ENCODE assay signal across 8 mouse cellular contexts in the genomic region with DNA sequence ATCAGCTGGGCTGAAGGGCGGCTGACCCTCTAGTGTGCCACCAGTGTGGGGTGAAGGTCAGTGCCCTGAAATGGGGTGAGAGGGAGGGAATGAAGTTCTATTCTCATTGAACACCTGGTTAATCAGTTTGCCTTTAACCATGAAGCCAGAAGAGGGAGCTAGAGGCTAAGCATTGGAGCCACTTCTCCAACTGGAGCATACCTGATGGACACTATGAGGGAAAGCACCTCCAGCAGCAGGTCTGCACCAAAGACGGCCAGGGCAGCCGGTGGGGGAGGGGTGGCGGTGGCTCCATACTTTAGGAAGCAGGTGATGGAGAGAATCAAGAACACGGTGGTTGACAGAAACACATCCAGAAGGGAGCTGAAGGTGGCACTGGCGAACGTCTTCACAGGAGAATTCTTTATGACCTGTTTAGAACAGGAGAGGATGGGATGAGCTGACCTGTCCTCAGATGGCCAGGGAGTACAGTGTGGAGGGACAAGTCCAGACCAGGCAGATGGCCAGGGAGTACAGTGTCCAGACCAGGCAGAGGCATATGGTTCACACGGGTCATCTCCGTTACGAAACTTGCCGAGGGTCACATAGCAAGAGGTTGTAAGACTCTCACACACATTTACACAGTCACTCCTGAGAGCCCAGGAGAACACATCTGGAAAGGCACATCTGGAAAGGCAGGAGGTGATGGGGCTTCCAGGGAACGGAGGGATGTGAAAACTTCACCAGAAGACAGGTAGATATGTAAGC.
A peak's percentile ranks its signal among the peaks of the same experiment; 100 is the strongest.
DNase-seq lines count a peak whose midpoint lies in the region; ATAC-seq and TF ChIP-seq lines count a peak whose summit lies in the region.

No protein-coding gene starts in this region.

- H3K9ac ChIP-seq in hindbrain, embryonic 14.5 days: no peak overlapping the region
- no peak overlapping the region for H3K9ac ChIP-seq in hindbrain, embryonic 13.5 days
- no peak overlapping the region for H3K9ac ChIP-seq in CH12.LX (ENCODE audit: insufficient read depth, low read depth)
- no peak overlapping the region for H3K9ac ChIP-seq in intestine, embryonic 14.5 days (ENCODE audit: low read length)

- no peak for TF ChIP-seq EP300 in CH12.LX (IDR thresholded peaks at IDR 0.05; ENCODE audit: low read length)

- intact Hi-C loops in left cerebral cortex, postnatal 36 days (cut with DNase I): no loop called here

- in situ Hi-C loops in CH12.LX (cut with MboI; ENCODE audit: low pct_ligation_motif_present, low pct_unique_long_range_greater_than_20kb, low sequenced_read_pairs): no loop called here

- WGBS in hindbrain, embryonic 14.5 days: 74% methylated on average over 12 of the region's 12 CpGs
- 70% methylated on average over 12 of the region's 12 CpGs for WGBS in hindbrain, embryonic 13.5 days
- WGBS in cerebellum, adult 2 months: 68% methylated on average over 12 of the region's 12 CpGs
- WGBS in intestine, embryonic 14.5 days: 65% methylated on average over 12 of the region's 12 CpGs

- no peak overlapping the region for H3K4me2 ChIP-seq in hindbrain, embryonic 14.5 days (replicated peaks)
- H3K4me2 ChIP-seq in hindbrain, embryonic 13.5 days: no peak overlapping the region
- no peak overlapping the region for H3K4me2 ChIP-seq in CH12.LX (ENCODE audit: insufficient read depth, low read depth, poor library complexity, severe bottlenecking)
- H3K4me2 ChIP-seq in intestine, embryonic 14.5 days (ENCODE audit: low read length): no peak overlapping the region

- H3K79me2 ChIP-seq in CH12.LX (replicated peaks; ENCODE audit: control insufficient read depth, extremely low read depth, insufficient read depth, poor library complexity, severe bottlenecking): no peaks in the 10 kb centered on the region

- no peaks in the 10 kb centered on the region for H3K4me1 ChIP-seq in hindbrain, embryonic 14.5 days (replicated peaks; ENCODE audit: control insufficient read depth, insufficient read depth, low read length)
- H3K4me1 ChIP-seq in hindbrain, embryonic 13.5 days (replicated peaks): no peaks in the 10 kb centered on the region
- peaks cover 0 to 7% of the 10 kb centered on the region in 2 experiments; a peak in 2 of 4 replicates for H3K4me1 ChIP-seq in CH12.LX (ENCODE audit: control insufficient read depth in 1 of 2, insufficient read depth in 2 of 2)
- H3K4me1 ChIP-seq in cerebellum, adult 2 months (ENCODE audit: control insufficient read depth, insufficient read depth, low read length): no peaks in the 10 kb centered on the region
- no peaks in the 10 kb centered on the region for H3K4me1 ChIP-seq in intestine, embryonic 14.5 days (replicated peaks; ENCODE audit: control insufficient read depth, insufficient read depth, low read length)

- no peaks in the 10 kb centered on the region for H3K9me3 ChIP-seq in hindbrain, embryonic 14.5 days (ENCODE audit: control insufficient read depth, low read length)
- H3K9me3 ChIP-seq in hindbrain, embryonic 13.5 days: no peaks in the 10 kb centered on the region
- H3K9me3 ChIP-seq in CH12.LX (replicated peaks; ENCODE audit: low read length): no peaks in the 10 kb centered on the region
- H3K9me3 ChIP-seq in intestine, embryonic 14.5 days (ENCODE audit: control insufficient read depth, low read length): no peaks in the 10 kb centered on the region

- H3K27me3 ChIP-seq in hindbrain, embryonic 14.5 days (ENCODE audit: control insufficient read depth, insufficient read depth, low read length): no peaks in the 10 kb centered on the region
- H3K27me3 ChIP-seq in hindbrain, embryonic 13.5 days: no peaks in the 10 kb centered on the region
- H3K27me3 ChIP-seq in CH12.LX (replicated peaks): no peaks in the 10 kb centered on the region
- H3K27me3 ChIP-seq in cerebellum, adult 2 months (ENCODE audit: control insufficient read depth, insufficient read depth, low read length): no peaks in the 10 kb centered on the region
- H3K27me3 ChIP-seq in intestine, embryonic 14.5 days (replicated peaks; ENCODE audit: control insufficient read depth, insufficient read depth, low read length): no peaks in the 10 kb centered on the region

- TF ChIP-seq RAD21 in CH12.LX (IDR thresholded peaks at IDR 0.05; ENCODE audit: low read depth, low read length): peak; percentile 87

- peak; percentile 26 to 83; a peak in 3 of 4 replicates for TF ChIP-seq CTCF in CH12.LX (conservative IDR thresholded peaks at IDR 0.05 in 1 of 2, IDR thresholded peaks at IDR 0.05 in 1 of 2; ENCODE audit: low read depth in 2 of 2, low read length in 2 of 2)
- peak; percentile 60; the same call in 1 of the 2 replicates for TF ChIP-seq CTCF in cerebellum, adult 2 months (IDR thresholded peaks at IDR 0.05; ENCODE audit: borderline replicate concordance, insufficient read depth, low read depth, low read length)

- TF ChIP-seq POLR2A in CH12.LX (IDR thresholded peaks at IDR 0.05; ENCODE audit: low read depth, low read length): no peak
- TF ChIP-seq POLR2A in cerebellum, adult 2 months (IDR thresholded peaks at IDR 0.05; ENCODE audit: borderline replicate concordance, insufficient read depth, low read length): no peak

- no peak for ATAC-seq in hindbrain, embryonic 14.5 days (ENCODE audit: low FRiP score)
- ATAC-seq in hindbrain, embryonic 13.5 days (ENCODE audit: low FRiP score): no peak
- ATAC-seq in intestine, embryonic 14.5 days (replicated peaks; ENCODE audit: low FRiP score, low TSS enrichment, low read depth): 0 out of 2 replicates have a peak, but pooled peaks have one; percentile 50
- peak; percentile 74 for ATAC-seq in megakaryocyte progenitor cell, adult 5-6 weeks (replicated peaks; ENCODE audit: poor library complexity)

- dilution Hi-C loops in CH12.LX (cut with MboI; ENCODE audit: extremely low pct_ligation_motif_present, extremely low pct_unique_long_range_greater_than_20kb, low sequenced_read_pairs): no loop called here

- peaks cover 12% of the 10 kb centered on the region; the same call in 1 of the 2 replicates for H3K36me3 ChIP-seq in hindbrain, embryonic 14.5 days (replicated peaks; ENCODE audit: control insufficient read depth, insufficient read depth)
- H3K36me3 ChIP-seq in hindbrain, embryonic 13.5 days: peaks cover 20% of the 10 kb centered on the region
- peaks cover 0 to 1% of the 10 kb centered on the region in 2 experiments for H3K36me3 ChIP-seq in CH12.LX (replicated peaks in 1 of 2; ENCODE audit: control insufficient read depth in 1 of 2, insufficient read depth in 1 of 2, low read length in 1 of 2)
- H3K36me3 ChIP-seq in intestine, embryonic 14.5 days (ENCODE audit: control insufficient read depth, insufficient read depth, low read length): no peaks in the 10 kb centered on the region

- no peak overlapping the region for H3K4me3 ChIP-seq in hindbrain, embryonic 14.5 days (replicated peaks; ENCODE audit: low read length)
- no peak overlapping the region for H3K4me3 ChIP-seq in hindbrain, embryonic 13.5 days
- H3K4me3 ChIP-seq in CH12.LX (replicated peaks in 1 of 3; ENCODE audit: low read depth in 2 of 3, low read length in 2 of 3, poor library complexity in 1 of 3): no peak overlapping the region
- no peak overlapping the region for H3K4me3 ChIP-seq in cerebellum, adult 2 months (replicated peaks; ENCODE audit: insufficient read depth, low read depth, low read length)
- no peak overlapping the region for H3K4me3 ChIP-seq in intestine, embryonic 14.5 days (ENCODE audit: low read depth, low read length)

- H3K27ac ChIP-seq in hindbrain, embryonic 14.5 days: no peak overlapping the region
- no peak overlapping the region for H3K27ac ChIP-seq in hindbrain, embryonic 13.5 days
- H3K27ac ChIP-seq in CH12.LX (ENCODE audit: insufficient read depth, low read depth): no peak overlapping the region
- no peak overlapping the region for H3K27ac ChIP-seq in cerebellum, adult 2 months (ENCODE audit: insufficient read depth, low read length)
- no peak overlapping the region for H3K27ac ChIP-seq in intestine, embryonic 14.5 days (ENCODE audit: low read depth)

- DNase-seq in hindbrain, embryonic 14.5 days (ENCODE audit: low spot score): peak; percentile 80
- DNase-seq in CH12.LX (ENCODE audit: extremely low read depth): peak; percentile 46
- DNase-seq in cerebellum, adult 2 months: peak; percentile 45 to 55
- no peak for DNase-seq in intestine, embryonic 14.5 days (ENCODE audit: low spot score)
- DNase-seq in left cerebral cortex, postnatal 36 days (ENCODE audit: low spot score in 2 of 2): no peak
- DNase-seq in urinary bladder, adult 2 months (ENCODE audit: low spot score): no peak

TF ChIP-seq in CH12.LX, 34 proteins besides CTCF, POLR2A, EP300 and RAD21:
- TF ChIP-seq ETS1 (conservative IDR thresholded peaks at IDR 0.05; ENCODE audit: low read depth, low read length): no peak
- no peak for TF ChIP-seq MXI1 (IDR thresholded peaks at IDR 0.05; ENCODE audit: low read depth, low read length)
- peak; percentile 68 for TF ChIP-seq SMC3 (IDR thresholded peaks at IDR 0.05; ENCODE audit: low read depth, low read length)

Comparison
In these comparisons a context has a peak if more than half of its experiments do, and no peak if none do; other contexts are left out.
1. ATAC-seq: peak in intestine, embryonic 14.5 days (single experiment) and megakaryocyte progenitor cell, adult 5-6 weeks (single experiment); none in hindbrain, embryonic 14.5 days (single experiment) and hindbrain, embryonic 13.5 days (single experiment).
2. DNase-seq: peak in hindbrain, embryonic 14.5 days (single experiment), CH12.LX (single experiment) and cerebellum, adult 2 months (2 of 2); none in intestine, embryonic 14.5 days (single experiment), left cerebral cortex, postnatal 36 days (0 of 2) and urinary bladder, adult 2 months (single experiment).